Mouse (Mus musculus) megakaryocyte, embryonic 14.5 days (primary cell): ENCODE measurements around the gene Nr1i3.

ENCODE experiments used
- FLI1 ChIP-seq: IDR thresholded peaks from 2 replicates; pipeline ENCODE4 v1.6.1; 2012; ENCODE audit warnings: low read length, inconsistent platforms, mixed read lengths
- GATA1 ChIP-seq: IDR thresholded peaks from 3 replicates; pipeline ENCODE4 v1.6.1; 2012; ENCODE audit warnings: mixed read lengths, low read length, inconsistent platforms, borderline replicate concordance

DNA sequence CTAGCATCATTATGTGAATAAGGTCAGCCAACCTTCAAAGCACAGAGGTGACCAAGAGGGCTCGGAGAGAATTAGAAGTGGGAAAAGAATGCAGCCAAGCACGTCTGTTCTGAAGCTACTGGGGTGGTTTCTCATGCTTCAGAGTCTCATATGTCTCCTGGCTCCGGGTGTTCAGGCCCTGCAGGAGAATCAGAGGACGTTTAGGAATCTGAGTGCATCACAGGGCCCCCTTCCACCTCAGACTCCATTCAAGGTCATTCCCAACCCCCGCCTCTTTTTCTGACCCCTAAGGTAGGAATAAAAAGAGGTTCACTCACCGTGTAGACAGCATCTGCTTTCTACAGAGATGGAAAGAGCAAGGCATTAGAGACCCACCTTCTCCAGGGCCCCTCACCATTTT lies 16.0 kb downstream of the Nr1i3 start:
- TF ChIP-seq GATA1 (no peak), FLI1 (no peak)
